Mouse (Mus musculus): Measurements from ENCODE around the gene Vmn1r2. TPM values are rescaled to one million over a fixed set of nuclear protein-coding genes. Genes with fewer than 3 reads are reported as not detected.
"Not testable (repeated sequence)": the region's sequence is repeated elsewhere in the genome, so short reads cannot be mapped to it uniquely, and the experiment has no call there.

The Vmn1r2 gene
- not detected in 2 replicates for polyA plus RNA-seq (2012; ENCODE audit: insufficient read depth, low replicate concordance)

DNA sequence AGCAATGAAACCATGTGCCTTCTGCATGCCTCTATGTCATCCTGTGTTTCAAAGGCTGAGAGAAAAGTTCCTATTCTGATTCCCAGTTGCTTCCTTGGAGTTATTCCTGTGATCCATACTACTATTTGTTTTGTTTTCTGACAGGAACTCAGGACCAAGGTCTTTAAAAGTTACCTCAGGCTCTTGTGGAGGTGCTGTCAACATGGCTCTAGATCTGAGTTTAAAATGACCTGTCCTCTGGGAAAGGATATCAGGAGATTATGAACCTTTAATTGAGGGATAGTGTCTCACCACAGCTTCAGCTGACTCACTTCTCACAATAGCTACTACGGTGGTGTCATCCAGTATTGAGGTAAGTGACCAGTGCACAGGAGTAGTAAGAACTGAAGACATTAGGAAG is at the start of gene Vmn1r2:
Vmn1r2 (plus strand) TSS at position 301 of the 400 bp plus-strand sequence.
- not testable (repeated sequence) for H3K4me3 ChIP-seq (replicated peaks); H3K9me3 ChIP-seq; H3K36me3 ChIP-seq (replicated peaks; ENCODE audit: low read length); H3K27me3 ChIP-seq (replicated peaks); H3K4me1 ChIP-seq

DNA sequence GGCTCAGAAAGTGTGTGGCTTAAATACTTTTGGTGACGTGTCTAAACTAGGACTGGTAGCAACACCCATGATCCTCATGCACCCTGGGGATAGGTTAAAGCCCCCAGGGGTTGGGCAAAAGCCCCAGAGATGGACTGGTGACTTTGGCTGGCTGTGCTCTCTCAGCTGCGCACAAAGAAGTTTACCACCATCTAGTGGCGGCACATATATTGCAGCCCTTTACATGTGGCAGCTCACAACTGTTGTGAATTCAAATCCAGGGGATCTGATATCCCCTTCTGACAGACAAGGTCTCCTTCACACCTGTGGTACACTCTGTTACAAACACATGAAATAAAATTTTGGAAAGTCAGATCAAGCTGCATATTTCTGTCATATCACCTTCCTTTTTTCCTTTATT is 19.2 kb upstream of the Vmn1r2 start:
- H3K27me3 ChIP-seq (replicated peaks); H3K9me3 ChIP-seq; H3K4me1 ChIP-seq; H3K4me3 ChIP-seq (replicated peaks); H3K36me3 ChIP-seq (replicated peaks; ENCODE audit: low read length): not testable (repeated sequence)

DNA sequence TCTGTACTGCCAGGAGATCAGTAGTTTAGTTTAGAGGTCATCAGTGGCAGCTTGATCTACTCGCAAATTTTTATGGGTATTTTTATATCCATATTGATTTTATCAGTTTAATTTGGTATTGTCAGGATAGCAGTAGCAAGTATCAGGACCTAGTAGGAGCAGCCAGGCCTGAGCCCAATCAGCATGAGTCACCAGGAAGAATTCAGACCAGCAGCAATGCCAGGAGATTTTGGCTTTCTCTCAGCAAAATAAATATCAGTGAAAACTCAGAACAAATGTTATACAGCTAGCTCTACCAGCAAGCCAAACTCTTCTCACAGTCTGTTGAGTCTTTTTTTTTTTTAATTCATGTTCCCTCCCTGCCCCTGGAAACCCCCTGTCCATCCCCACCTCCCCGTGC is 13.8 kb upstream of the Vmn1r2 start:
- H3K27me3 ChIP-seq (replicated peaks); H3K4me1 ChIP-seq; H3K9me3 ChIP-seq; H3K4me3 ChIP-seq (replicated peaks); H3K36me3 ChIP-seq (replicated peaks; ENCODE audit: low read length): not testable (repeated sequence)

DNA sequence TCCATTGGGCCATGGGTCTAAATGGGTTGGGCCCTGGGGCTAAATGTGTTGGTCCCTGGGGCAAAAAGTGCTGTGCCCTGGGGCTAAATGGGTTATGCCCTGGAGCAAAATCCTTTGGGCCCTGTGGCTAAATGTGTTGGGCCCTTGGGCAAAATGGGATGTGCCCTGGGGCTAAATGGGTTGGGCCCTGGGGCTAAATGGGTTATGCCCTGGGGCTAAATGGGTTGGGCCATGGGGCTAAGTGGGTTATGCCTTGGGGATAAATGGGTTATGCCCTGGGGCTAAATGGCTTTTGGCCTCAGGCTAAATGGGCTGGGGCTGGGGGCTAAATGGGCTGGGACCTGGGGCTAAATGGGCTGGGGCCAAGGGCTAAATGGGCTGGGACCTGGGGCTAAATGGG is 2.7 kb upstream of the Vmn1r2 start:
- not testable (repeated sequence) for H3K36me3 ChIP-seq (replicated peaks; ENCODE audit: low read length); H3K4me3 ChIP-seq (replicated peaks); H3K9me3 ChIP-seq; H3K4me1 ChIP-seq; H3K27me3 ChIP-seq (replicated peaks)

DNA sequence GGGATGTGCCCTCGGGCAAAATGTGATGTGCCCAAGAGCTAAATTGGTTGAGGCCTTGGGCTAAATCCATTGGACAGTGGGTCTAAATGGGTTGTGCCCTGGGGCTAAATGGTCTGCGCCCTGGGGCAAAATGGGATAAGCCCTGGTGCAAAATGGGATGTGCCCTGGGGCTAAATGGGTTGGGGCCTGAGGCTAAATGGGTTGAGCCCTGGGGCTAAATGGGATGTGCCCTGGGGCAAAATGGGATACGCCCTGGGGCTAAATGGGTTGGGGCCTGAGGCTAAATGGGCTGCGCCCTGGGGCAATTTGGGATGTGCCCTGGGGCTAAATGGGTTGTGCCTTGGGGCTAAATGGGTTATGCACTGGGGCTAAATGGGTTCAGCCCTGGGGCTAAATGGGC is 2.1 kb upstream of the Vmn1r2 start:
- Histone ChIP-seq H3K4me1 (no peaks in the 10 kb centered on the region), H3K36me3 (replicated peaks; ENCODE audit: low read length) (no peaks in the 10 kb centered on the region), H3K9me3 (peaks cover 3% of the 10 kb centered on the region), H3K27me3 (replicated peaks) (no peaks in the 10 kb centered on the region), H3K4me3 (replicated peaks) (no peak overlapping the region)
- no peak for TF ChIP-seq GATA1 (IDR thresholded peaks at IDR 0.05; ENCODE audit: borderline replicate concordance, low read length)
- no peak for TF ChIP-seq FLI1 (IDR thresholded peaks at IDR 0.05; ENCODE audit: low read length)

DNA sequence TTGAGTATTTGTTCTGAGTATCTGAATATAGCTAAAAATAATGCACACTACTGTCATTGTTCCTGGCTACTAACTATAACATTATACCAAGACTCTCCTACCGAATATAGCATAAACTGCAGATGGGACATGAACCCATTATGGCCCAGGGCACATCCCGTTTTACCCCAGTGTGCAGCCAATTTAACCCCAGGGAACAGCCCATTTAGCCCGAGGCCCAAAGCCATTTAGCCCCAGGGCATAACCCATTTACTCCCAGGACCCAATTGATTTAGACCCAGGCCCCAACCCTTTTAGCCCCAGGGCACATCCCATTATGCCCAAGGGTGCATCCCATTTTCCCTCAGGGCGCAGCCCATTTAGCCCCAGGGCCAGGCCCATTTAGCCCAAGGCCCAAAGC is 7.5 kb downstream of the Vmn1r2 start:
- H3K36me3 ChIP-seq (replicated peaks; ENCODE audit: low read length); H3K4me1 ChIP-seq; H3K4me3 ChIP-seq (replicated peaks); H3K27me3 ChIP-seq (replicated peaks): not testable (repeated sequence)
- peaks cover 25% of the 10 kb centered on the region for H3K9me3 ChIP-seq

DNA sequence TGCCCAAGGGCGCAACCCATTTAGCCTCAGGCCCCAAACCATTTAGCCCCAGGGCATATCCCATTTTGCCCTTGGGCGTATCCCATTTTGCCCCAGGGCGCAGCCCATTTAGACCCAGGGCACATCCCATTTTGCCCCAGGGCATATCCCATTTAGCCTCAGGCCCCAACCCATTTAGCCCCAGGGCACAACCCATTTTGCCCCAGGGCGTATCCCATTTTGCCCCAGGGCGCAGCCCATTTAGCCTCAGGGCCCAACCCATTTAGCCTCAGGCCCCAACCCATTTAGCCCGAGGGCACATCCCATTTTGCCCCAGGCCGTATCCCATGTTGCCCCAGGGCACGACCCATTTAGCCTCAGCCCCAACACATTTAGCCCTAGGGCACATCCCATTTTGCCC is 8.6 kb downstream of the Vmn1r2 start:
- not testable (repeated sequence) for H3K4me3 ChIP-seq (replicated peaks); H3K4me1 ChIP-seq; H3K27me3 ChIP-seq (replicated peaks); H3K36me3 ChIP-seq (replicated peaks; ENCODE audit: low read length)
- H3K9me3 ChIP-seq: peaks cover 36% of the 10 kb centered on the region

DNA sequence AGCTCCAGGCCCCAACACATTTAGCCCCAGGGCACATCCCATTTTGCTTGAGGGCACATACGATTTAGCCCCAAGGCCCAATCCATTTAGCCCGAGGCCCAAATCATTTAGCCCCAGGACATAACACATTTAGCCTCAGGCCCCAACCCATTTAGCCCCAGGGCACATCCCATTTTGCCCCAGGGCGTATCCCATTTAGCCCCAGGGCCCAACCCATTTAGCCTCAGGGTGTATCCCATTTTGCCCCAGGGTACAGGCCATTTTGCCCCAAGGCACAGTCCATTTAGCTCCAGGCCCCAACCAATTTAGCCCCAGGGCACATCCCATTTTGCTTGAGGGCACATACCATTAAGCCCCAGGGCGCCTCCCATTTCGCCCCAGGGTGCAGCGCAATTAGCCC is 9.1 kb downstream of the Vmn1r2 start:
- peaks cover 37% of the 10 kb centered on the region for H3K9me3 ChIP-seq
- not testable (repeated sequence) for H3K4me3 ChIP-seq (replicated peaks); H3K4me1 ChIP-seq; H3K27me3 ChIP-seq (replicated peaks); H3K36me3 ChIP-seq (replicated peaks; ENCODE audit: low read length)

DNA sequence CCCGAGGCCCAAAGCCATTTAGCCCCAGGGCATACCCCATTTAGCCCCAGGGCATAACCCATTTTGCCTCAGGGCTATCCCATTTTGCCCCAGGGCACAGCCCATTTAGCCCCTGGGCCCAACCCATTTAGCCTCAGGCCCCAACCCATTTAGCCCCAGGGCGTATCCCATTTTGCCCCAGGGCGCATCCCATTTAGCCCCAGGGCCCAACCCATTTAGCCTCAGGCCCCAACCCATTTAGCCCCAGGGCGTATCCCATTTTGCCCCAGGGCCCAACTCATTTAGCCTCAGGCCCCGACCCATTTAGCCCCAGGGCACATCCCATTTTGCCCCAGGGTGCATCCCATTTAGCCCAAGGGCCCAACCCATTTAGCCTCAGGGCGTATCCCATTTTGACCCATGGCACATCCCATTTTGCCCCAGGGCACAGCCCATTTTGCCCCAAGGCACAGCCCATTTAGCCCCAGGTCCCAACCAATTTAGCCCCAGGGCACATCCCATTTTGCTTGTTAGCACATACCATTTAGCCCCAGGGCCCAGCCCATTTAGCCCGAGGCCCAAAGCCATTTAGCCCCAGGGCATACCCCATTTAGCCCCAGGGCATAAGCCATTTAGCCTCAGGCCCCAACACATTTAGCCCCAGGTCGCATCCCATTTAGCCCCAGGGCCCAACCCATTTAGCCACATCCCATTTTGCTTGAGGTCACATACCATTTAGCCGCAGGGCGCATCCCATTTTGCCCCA is 9.8 kb downstream of the Vmn1r2 start:
- not testable (repeated sequence) for H3K36me3 ChIP-seq (replicated peaks; ENCODE audit: low read length); H3K4me1 ChIP-seq; H3K27me3 ChIP-seq (replicated peaks); H3K4me3 ChIP-seq (replicated peaks)
- H3K9me3 ChIP-seq: peaks cover 37% of the 10 kb centered on the region

DNA sequence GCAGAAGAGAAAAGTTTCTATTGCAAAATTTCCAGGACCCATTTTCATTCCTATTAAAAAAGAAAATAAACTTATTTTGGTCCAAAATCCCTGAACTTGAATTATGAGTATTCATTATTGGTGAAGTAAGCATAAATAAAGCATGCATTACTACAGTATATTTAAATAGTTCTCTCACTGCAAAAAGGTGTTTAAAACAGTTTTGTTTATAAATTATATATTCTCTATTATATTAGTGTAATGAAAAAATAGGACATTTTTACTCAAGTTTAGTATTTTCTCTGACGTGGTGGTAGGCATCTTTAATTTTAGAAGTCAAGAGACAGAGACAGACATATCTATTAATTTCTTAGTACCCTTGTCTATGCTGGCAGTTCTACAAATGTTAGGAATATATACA is 18.1 kb downstream of the Vmn1r2 start, which contains the start of gene Vmn1r3:
Vmn1r3 (minus strand) TSS at position 101 of the 400 bp plus-strand sequence.
- not testable (repeated sequence) for H3K9me3 ChIP-seq; H3K4me1 ChIP-seq; H3K27me3 ChIP-seq (replicated peaks); H3K4me3 ChIP-seq (replicated peaks); H3K36me3 ChIP-seq (replicated peaks; ENCODE audit: low read length)

DNA sequence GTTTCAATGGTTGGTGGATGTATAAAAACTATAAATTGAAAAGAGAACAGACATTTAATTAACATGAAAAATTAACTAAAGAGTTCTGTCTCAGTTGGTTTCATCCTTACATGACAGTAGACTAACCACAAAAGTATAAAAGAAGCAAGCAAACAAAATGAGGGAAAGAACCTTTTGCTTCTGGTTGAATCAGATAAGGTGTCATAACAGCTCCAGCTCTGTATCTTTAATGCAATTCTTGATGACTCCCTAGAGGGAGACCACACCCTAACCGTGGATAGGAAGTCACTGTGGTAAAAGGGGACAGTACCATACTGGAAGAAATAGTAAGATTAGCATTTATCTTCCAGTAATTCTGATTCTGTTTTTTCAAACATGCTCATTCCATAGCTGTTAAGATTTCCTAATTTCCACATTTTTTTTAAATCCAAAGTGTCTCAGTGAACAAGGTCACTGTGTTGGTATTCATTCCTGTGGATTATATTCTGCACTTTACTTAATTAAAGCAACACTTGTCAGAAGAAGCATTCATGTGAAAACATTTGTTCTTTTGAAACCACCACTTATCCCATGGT is 42.6 kb downstream of the Vmn1r2 start:
- H3K36me3 ChIP-seq (replicated peaks; ENCODE audit: low read length); H3K4me3 ChIP-seq (replicated peaks); H3K27me3 ChIP-seq (replicated peaks); H3K4me1 ChIP-seq; H3K9me3 ChIP-seq: not testable (repeated sequence)

DNA sequence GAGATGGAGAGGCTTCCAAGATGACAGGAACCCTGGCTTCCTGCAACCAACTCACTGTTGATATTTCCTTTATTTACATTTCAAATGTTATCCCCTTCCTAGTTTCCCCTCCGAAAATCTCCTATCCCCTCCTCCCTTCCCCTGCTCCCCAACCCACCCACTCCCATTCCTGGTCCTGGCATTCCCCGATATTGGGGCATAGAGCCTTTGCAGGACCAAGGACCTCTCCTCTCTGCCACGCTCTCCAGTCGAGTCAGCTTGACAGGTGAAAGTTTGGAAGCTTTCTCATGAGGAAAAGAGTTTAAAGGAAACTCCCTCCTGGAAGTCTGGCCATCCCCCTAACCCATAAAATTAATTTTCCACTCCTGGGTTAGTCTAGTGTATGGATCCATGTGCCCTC is 46.2 kb downstream of the Vmn1r2 start:
- not testable (repeated sequence) for H3K4me3 ChIP-seq (replicated peaks); H3K4me1 ChIP-seq; H3K27me3 ChIP-seq (replicated peaks); H3K36me3 ChIP-seq (replicated peaks; ENCODE audit: low read length); H3K9me3 ChIP-seq

DNA sequence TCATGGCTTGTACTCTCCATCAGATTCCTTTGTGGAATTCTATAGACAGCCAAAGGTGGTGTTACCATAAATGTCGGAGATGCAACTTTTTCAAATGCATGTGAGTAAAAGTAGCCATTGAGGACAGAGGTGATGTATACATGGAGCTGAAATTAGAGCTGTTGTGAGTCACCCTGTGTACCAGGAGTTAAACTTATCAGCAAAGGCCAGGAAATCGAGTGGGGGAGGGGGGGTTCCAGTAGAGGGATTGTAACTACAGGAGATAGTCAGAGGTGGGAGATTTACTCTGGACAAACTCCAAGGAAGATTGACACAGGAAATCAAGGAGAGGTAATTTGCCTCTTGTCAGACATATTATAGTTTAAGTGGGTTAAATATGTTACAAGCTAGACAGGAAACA is 49.3 kb downstream of the Vmn1r2 start:
- not testable (repeated sequence) for H3K36me3 ChIP-seq (replicated peaks; ENCODE audit: low read length); H3K4me3 ChIP-seq (replicated peaks); H3K27me3 ChIP-seq (replicated peaks); H3K9me3 ChIP-seq; H3K4me1 ChIP-seq

Measured in megakaryocyte, embryonic 14.5 days (primary cell).